Mouse (Mus musculus): Measurements from ENCODE around the gene 2310034G01Rik. TPM values are rescaled to one million over a fixed set of nuclear protein-coding genes. Genes with fewer than 3 reads are reported as not detected.

2310034G01Rik gene
- polyA plus RNA-seq (2015; fragmentation: Nextera tagmentation; extraction: Ambion mirVana) = 1.5 and 2.3 TPM in 2 replicates

DNA sequence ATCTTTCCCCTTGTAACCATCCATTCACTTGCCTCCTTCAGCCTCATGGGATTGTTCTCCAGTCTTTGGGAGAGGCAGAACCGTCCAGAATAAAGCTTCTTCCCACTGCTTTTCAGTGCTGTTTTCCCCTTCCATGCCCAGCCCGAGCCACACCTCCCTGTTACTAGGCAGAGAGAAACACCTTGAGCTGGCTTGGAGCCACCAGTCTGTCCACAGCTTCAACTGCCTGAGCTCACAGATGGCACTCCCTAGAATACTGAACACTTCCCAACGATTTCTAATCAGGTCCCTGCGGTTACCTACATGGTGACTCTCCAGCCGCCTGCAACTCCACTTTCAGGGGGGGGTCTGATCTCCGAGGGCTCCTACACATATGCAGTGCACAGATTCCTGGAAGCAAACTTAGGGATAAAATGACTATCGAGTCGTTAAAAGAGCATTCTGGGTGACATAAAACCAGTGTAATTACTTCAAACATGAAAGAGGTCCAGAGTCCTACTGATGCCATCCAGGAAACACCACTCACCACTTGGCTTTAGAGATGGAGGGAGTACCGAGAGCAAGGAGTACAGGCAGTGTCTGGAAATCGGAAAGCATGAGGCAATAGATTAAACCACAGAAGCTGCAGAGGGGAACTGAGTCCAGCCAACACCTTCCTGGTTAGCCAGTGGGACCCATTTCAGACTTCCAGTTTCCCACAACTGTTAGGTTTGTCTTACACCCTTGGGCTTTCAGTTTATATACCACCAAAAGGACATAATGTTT, at the start of gene 2310034G01Rik:
Gene 2310034G01Rik (minus strand): TSS at position 135 of the 765 bp plus-strand sequence.
- peaks cover 15% of the 10 kb centered on the region for H3K27me3 ChIP-seq
- peak within 1 kb of the TSS; percentile 69 for H3K4me3 ChIP-seq
- H3K27ac ChIP-seq = peak within 1 kb of the TSS; percentile 72
- no peaks in the 10 kb centered on the region for H3K9me3 ChIP-seq
- ATAC-seq (ENCODE audit: insufficient number of reproducible peaks, insufficient read depth, low FRiP score, low TSS enrichment, low read depth) = no peak
- H3K4me1 ChIP-seq = peaks cover 15% of the 10 kb centered on the region
- H3K9ac ChIP-seq = peak within 1 kb of the TSS; percentile 86
- H3K36me3 ChIP-seq = no peaks in the 10 kb centered on the region
- WGBS = 60% methylated on average over 10 of the region's 10 CpGs
- H3K4me2 ChIP-seq = peak within 1 kb of the TSS; percentile 76

DNA sequence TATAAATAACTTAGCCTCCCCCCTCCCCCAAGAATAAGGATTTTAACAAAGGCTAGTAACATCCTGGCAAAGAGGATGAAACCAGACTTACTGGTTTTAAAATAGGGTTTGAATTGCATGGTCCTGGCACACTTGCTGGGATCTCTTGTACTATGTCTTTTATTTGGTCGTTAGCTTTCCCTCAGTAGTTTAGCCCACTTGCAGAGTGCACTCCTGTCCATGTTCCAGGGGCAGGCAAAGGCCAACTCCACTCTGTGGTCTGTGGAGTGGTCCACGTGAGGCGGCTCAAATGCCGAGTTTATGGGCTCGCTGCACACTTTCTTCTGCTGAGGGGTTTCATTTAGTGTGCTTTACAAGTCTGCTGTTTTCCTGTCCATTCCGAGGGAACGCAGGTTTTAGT, 49.8 kb upstream of the 2310034G01Rik start:
- Histone ChIP-seq H3K9ac (peak overlapping the region; percentile 11; the same call in 1 of the 2 replicates), H3K4me2 (peak overlapping the region; percentile 16; the same call in 1 of the 2 replicates), H3K9me3 (no peaks in the 10 kb centered on the region)

DNA sequence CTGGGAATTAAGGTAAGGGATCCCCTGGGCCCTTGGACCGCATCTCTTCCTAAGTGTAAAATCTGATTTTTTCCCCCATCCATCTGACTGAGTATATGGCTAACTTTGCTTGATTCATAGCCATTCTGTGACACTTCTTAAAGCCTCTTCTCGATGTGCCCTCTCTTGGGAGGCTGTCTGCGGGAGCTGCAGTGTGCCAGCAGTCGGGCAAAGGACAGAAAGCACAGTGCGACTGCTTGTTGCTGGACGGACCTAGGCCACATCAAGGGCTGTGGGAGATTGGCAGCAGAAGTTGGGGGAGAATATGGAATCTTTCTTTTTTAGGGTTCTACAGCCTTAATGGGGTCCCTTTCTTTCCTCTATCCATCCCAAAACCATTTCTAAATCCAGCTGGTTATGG, 49.3 kb upstream of the 2310034G01Rik start:
- Histone ChIP-seq H3K27ac (no peak overlapping the region; the same call in 1 of the 2 replicates), H3K27me3 (no peaks in the 10 kb centered on the region), H3K4me3 (no peak overlapping the region), H3K9me3 (no peaks in the 10 kb centered on the region), H3K4me1 (peaks cover 35% of the 10 kb centered on the region), H3K4me2 (peak overlapping the region; percentile 94; the same call in 1 of the 2 replicates), H3K9ac (0 out of 2 replicates have a peak overlapping the region, but pooled peaks have one; percentile 37), H3K36me3 (peaks cover 30% of the 10 kb centered on the region)
- ATAC-seq (ENCODE audit: insufficient number of reproducible peaks, insufficient read depth, low FRiP score, low TSS enrichment, low read depth) = no peak
- WGBS = 77% methylated on average over 6 of the region's 6 CpGs

More for the DNA sequence above, 49.8 kb upstream of the 2310034G01Rik start:
- no peak overlapping the region for H3K4me3 ChIP-seq
- no peak for ATAC-seq (ENCODE audit: insufficient number of reproducible peaks, insufficient read depth, low FRiP score, low TSS enrichment, low read depth)
- 67% methylated on average over 7 of the region's 7 CpGs for whole genome bisulfite sequencing
- H3K4me1 ChIP-seq = peaks cover 32% of the 10 kb centered on the region
- peaks cover 34% of the 10 kb centered on the region for H3K36me3 ChIP-seq
- H3K27me3 ChIP-seq = no peaks in the 10 kb centered on the region
- H3K27ac ChIP-seq = peak overlapping the region; percentile 24; the same call in 1 of the 2 replicates

DNA sequence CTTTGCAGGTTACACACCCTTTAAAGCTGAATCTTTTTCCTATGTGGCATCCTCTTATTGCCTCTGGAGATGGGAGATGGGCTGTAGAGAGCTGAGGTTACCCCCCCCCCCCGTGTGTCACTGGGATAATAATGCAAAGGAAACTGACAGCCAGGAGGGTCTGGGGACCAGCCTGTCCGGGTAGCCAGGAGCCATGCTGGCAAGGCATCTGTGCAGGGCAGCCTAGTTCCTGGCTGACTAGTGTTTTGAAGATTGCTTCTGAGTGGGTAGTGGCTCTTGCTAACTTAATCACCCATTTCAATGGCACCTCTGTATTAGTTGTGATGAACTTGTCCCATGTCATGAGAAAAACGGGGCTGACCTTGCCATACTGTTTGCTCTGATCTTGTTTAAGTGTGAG, 48.3 kb upstream of the 2310034G01Rik start:
- peaks cover 45% of the 10 kb centered on the region for H3K4me1 ChIP-seq
- H3K36me3 ChIP-seq = peaks cover 21% of the 10 kb centered on the region
- no peaks in the 10 kb centered on the region for H3K27me3 ChIP-seq
- no peak overlapping the region for H3K27ac ChIP-seq
- H3K4me2 ChIP-seq = peak overlapping the region; percentile 94
- H3K4me3 ChIP-seq = peak overlapping the region; percentile 88
- WGBS = 30% methylated on average over 3 of the region's 3 CpGs
- H3K9me3 ChIP-seq = no peaks in the 10 kb centered on the region
- ATAC-seq (ENCODE audit: insufficient number of reproducible peaks, insufficient read depth, low FRiP score, low TSS enrichment, low read depth) = no peak
- H3K9ac ChIP-seq = peak overlapping the region; percentile 89

DNA sequence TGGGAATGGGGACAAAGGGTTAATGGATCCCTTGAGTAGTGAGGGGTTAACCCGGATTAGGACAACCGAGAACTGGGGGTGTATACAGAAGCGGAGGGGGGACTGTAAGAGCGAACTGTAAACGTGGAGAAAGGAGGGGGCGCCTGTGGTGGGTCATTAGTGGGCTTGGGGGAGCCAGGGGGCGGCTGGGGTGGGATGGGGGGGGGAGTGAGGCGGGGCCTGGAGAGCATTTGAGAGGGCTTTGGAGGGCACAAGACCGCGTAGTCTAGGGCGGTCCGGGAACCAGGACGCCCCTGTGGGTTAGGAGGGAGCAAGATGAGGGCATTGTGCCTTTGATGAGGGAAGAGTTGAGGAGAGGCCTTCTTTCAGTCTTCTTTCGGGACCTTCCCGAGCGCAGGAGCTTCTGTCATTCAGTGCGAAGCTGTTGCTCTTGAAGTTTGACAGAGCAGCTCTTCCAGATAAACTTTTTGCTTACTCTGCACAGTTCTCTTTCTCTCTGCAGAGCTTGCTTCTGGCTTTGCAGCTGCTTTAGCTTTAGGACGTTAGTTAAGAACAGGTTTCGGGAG, 47.4 kb upstream of the 2310034G01Rik start:
- ATAC-seq (ENCODE audit: insufficient number of reproducible peaks, insufficient read depth, low FRiP score, low TSS enrichment, low read depth) = no peak; the same call in 1 of the 2 replicates
- H3K4me3 ChIP-seq = peak overlapping the region; percentile 88
- no peaks in the 10 kb centered on the region for H3K27me3 ChIP-seq
- H3K4me1 ChIP-seq = peaks cover 47% of the 10 kb centered on the region
- under 1% methylated on average over 19 of the region's 19 CpGs for WGBS
- peak overlapping the region; percentile 94 for H3K4me2 ChIP-seq
- H3K27ac ChIP-seq = peak overlapping the region; percentile 89
- no peaks in the 10 kb centered on the region for H3K9me3 ChIP-seq
- H3K36me3 ChIP-seq = peaks cover 12% of the 10 kb centered on the region
- peak overlapping the region; percentile 89 for H3K9ac ChIP-seq

DNA sequence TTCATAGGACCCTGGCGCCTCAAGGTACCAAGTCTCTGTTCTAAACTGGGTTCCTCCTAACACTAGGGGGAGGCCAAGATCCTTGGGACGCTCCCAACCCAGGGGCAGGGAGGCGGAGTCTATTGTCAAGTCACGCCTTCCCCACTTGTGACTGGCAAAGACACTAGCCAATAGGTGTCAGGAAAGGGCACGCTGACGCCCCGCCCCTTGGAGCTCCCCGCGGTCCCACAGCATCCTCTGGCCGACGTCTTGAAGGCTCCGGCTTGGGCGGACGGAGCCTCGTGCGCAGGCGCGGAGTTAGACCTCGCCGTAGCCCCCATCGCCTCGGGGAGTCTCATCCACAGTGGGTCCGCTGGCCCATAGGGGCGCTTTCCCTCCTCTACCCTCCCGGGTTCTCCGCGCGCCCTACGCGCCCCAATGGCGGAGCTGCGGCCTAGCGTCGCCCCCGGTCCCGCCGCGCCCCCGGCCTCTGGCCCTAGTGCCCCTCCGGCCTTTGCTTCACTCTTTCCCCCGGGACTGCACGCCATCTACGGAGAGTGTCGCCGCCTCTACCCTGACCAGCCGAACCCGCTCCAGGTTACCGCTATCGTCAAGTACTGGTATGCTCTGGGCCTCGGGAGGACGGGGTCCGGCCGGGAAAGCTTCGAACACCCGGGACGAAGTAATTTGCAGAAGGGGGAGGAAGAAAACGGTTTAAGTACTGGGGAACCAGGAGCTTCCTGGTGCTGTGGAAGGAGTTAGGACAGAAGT, 46.8 kb upstream of the 2310034G01Rik start, which contains the start of gene Sufu:
Gene Sufu (plus strand): TSS at position 211 of the 750 bp plus-strand sequence.
- no peaks in the 10 kb centered on the region for H3K9me3 ChIP-seq
- peak within 1 kb of the TSS; percentile 89 for H3K27ac ChIP-seq
- peak; percentile 89 for ATAC-seq (ENCODE audit: insufficient number of reproducible peaks, insufficient read depth, low FRiP score, low TSS enrichment, low read depth)
- peak within 1 kb of the TSS; percentile 88 for H3K4me3 ChIP-seq
- peak within 1 kb of the TSS; percentile 89 for H3K9ac ChIP-seq
- peak within 1 kb of the TSS; percentile 94 for H3K4me2 ChIP-seq
- peaks cover 8% of the 10 kb centered on the region for H3K36me3 ChIP-seq
- under 1% methylated on average over 57 of the region's 57 CpGs for WGBS
- no peaks in the 10 kb centered on the region for H3K27me3 ChIP-seq
- H3K4me1 ChIP-seq = peaks cover 48% of the 10 kb centered on the region

DNA sequence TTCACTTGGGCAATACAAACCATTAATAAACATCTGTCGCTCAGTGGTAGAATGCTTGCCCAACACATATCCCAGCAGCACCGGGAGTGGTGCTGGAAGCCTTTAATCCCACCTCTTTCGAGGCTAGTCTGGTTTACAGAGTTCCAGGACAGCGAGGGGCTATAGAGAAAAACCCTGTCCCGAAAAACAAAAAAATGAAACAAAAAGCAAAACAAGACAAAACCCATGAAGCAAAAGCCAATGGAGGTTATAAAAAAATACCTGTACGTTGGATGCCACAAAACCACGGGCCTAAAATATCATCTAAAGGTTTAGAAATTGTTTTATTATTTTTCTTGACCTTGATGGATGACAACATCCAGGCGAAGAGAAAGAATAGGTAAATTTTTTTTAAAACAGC, 46.0 kb upstream of the 2310034G01Rik start:
- Histone ChIP-seq H3K27ac (peak overlapping the region; percentile 22; the same call in 1 of the 2 replicates), H3K27me3 (no peaks in the 10 kb centered on the region), H3K4me1 (peaks cover 50% of the 10 kb centered on the region), H3K9ac (peak overlapping the region; percentile 85), H3K9me3 (no peaks in the 10 kb centered on the region), H3K4me2 (peak overlapping the region; percentile 94), H3K36me3 (peaks cover 4% of the 10 kb centered on the region), H3K4me3 (peak overlapping the region; percentile 78)
- 10% methylated on average over 8 of the region's 8 CpGs for WGBS
- ATAC-seq (ENCODE audit: insufficient number of reproducible peaks, insufficient read depth, low FRiP score, low TSS enrichment, low read depth) = no peak

DNA sequence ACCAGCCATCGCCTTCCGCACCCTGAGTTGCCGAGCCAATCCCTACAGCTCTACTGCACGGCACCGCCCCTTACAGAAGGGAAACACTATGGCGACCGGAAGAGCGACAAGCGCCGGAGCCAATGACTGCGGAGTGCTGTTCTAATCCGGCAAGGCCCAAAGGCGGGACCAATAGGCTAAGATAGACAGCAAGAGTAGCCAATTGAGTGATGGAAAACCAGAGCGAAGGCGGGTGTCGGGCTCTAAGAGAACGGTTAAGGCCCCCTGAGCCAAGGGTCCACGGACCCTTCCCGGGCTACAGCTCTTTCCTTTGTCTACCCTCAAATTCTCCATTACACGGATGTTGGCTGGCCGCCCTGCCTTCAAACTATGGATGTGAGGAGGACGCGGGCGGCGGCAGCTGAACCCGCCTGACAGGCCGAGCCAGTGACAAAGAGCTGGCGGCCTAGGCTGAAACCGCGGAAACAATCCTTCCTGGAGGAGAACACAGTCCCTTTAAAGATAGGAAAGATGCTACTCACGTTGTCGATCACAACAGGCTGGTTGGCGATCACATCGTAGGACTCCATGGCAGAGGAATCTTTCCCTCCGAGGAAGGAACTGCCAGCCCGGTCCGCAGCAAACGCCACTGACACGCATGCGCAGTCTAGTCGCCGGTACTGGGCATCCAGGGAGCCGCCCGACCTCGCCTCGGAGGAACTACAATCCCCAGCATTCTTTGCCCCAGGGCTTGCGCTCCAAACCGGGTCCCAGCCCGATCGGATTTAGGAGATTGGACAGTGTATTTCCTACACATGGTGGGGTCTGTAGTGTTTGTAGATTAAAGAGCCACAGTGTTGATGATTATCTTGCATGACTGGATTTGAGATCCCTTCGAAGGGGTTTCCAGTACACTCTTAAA, 45.3 kb upstream of the 2310034G01Rik start, which contains the start of gene Actr1a:
Gene Actr1a (minus strand): TSS at position 640 of the 901 bp plus-strand sequence.
- Histone ChIP-seq H3K4me3 (peak within 1 kb of the TSS; percentile 88), H3K9me3 (no peaks in the 10 kb centered on the region), H3K27me3 (no peaks in the 10 kb centered on the region), H3K4me1 (peaks cover 50% of the 10 kb centered on the region), H3K36me3 (0 out of 2 replicates have a peak, but pooled peaks cover 4% of the 10 kb centered on the region), H3K9ac (peak within 1 kb of the TSS; percentile 85), H3K4me2 (peak within 1 kb of the TSS; percentile 94), H3K27ac (peak within 1 kb of the TSS; percentile 71)
- peak; percentile 92 for ATAC-seq (ENCODE audit: insufficient number of reproducible peaks, insufficient read depth, low FRiP score, low TSS enrichment, low read depth)
- WGBS = under 1% methylated on average over 51 of the region's 51 CpGs

DNA sequence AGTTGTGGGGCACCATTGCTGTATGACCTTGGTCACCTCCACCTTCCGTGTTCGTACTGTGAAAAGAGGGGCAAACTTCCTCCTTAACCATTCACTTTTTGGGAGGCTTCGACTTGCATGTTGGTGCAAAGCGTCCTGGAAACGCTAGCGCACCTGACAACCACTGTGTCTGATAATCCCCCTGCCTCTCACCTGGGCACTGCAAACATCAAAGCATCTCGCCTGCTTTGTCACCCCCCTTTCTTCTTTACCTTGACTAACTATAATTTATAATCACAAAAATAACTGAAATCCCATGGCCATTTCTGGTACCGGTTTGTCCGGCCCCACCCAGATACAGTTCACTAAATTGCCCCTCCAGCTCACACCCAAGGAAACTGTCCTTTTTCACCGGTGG, 44.6 kb upstream of the 2310034G01Rik start:
- 6% methylated on average over 10 of the region's 10 CpGs for WGBS
- Histone ChIP-seq H3K36me3 (0 out of 2 replicates have a peak, but pooled peaks cover 8% of the 10 kb centered on the region), H3K9ac (peak overlapping the region; percentile 85), H3K27me3 (no peaks in the 10 kb centered on the region), H3K27ac (no peak overlapping the region), H3K4me3 (peak overlapping the region; percentile 78), H3K4me2 (peak overlapping the region; percentile 94), H3K9me3 (no peaks in the 10 kb centered on the region), H3K4me1 (peaks cover 43% of the 10 kb centered on the region)
- no peak for ATAC-seq (ENCODE audit: insufficient number of reproducible peaks, insufficient read depth, low FRiP score, low TSS enrichment, low read depth)

DNA sequence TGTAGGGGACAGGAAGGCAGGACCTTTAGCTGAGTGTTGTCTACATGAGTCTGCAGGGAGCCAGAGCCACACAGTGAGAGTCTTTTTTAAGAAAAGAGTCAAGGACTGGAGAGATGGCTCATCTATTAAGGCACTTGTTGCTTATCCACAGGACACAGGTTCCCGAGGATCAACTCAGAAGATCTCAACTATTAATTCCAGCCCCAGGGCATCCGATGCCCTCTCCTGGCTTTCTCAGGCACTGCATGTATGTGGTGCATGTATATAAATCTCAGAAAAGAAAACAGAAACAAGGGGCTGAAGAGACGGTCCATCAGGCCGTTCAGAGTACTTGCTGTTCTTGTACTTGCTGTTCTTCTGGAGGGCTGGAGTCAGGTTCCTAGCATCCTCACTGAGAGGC, 41.9 kb upstream of the 2310034G01Rik start:
- Histone ChIP-seq H3K36me3 (peaks cover 16% of the 10 kb centered on the region), H3K27ac (no peak overlapping the region), H3K9ac (no peak overlapping the region), H3K9me3 (no peaks in the 10 kb centered on the region), H3K27me3 (no peaks in the 10 kb centered on the region), H3K4me3 (no peak overlapping the region), H3K4me2 (no peak overlapping the region), H3K4me1 (peaks cover 24% of the 10 kb centered on the region)
- ATAC-seq (ENCODE audit: insufficient number of reproducible peaks, insufficient read depth, low FRiP score, low TSS enrichment, low read depth) = no peak
- 45% methylated on average over 4 of the region's 4 CpGs for WGBS
